Mouse (Mus musculus) left cerebral cortex, postnatal 36 days (tissue): ENCODE measurements around the gene Dlgap3. TPM values are rescaled to one million over a fixed set of nuclear protein-coding genes. Genes with fewer than 3 reads are reported as not detected.

Experiments used
- DNase-seq, 2 experiments: peaks; one replicate each; pipeline ENCODE4 v3.0.0; 2021 to 2022; ENCODE audit warnings: low spot score in 2 of 2, mixed read lengths in 1 of 2
- intact Hi-C: fragments of 180-260 bp; cut with DNase I; formaldehyde crosslinking; loops from one replicate; pipeline ENCODE4 v1.15.1; 2025
- total RNA-seq, 2 experiments: library from RNA; stranded (reverse); gene quantifications; 2 replicates each; pipeline ENCODE4 v1.2.3; 2021

Dlgap3 gene
- total RNA-seq, 2 experiments from 2014 or later = 380 to 420 TPM

- no peak for DNase-seq
- intact Hi-C loops = no loop called here
These were observed 32.0 kb downstream of the Dlgap3 start for GRCm38 (mm10) chr4:127200769-127201617.

- intact Hi-C loops = no loop called here
- DNase-seq = no peak
These were observed 34.1 kb downstream of the Dlgap3 start for GRCm38 (mm10) chr4:127203081-127203480.

GRCm38 (mm10) chr4:127211318-127211717, 42.3 kb downstream of the Dlgap3 start:
- no peak for DNase-seq
- intact Hi-C loops = loop anchor here (5.0 kb wide), 1 partner anchor 34 kb away; no protein-coding TSS in a partner anchor

- DNase-seq = no peak
- intact Hi-C loops = loop anchor here (5.0 kb wide), 1 partner anchor 37 kb away; no protein-coding TSS in a partner anchor
These were observed 45.5 kb downstream of the Dlgap3 start for GRCm38 (mm10) chr4:127214510-127214909.

- intact Hi-C loops = no loop called here
- no peak for DNase-seq
These were observed 46.1 kb downstream of the Dlgap3 start for GRCm38 (mm10) chr4:127215103-127215502.

GRCm38 (mm10) chr4:127215799-127216198, 46.8 kb downstream of the Dlgap3 start:
- intact Hi-C loops = no loop called here
- no peak for DNase-seq

- no peak for DNase-seq
- intact Hi-C loops = no loop called here
These were observed 47.2 kb downstream of the Dlgap3 start for GRCm38 (mm10) chr4:127216251-127216651.

GRCm38 (mm10) chr4:127217048-127217447, 48.0 kb downstream of the Dlgap3 start:
- DNase-seq = no peak
- intact Hi-C loops = no loop called here

- intact Hi-C loops = no loop called here
- DNase-seq = no peak
These were observed 54.3 kb downstream of the Dlgap3 start for GRCm38 (mm10) chr4:127223291-127223690.

GRCm38 (mm10) chr4:127223755-127224154, 54.8 kb downstream of the Dlgap3 start:
- intact Hi-C loops = no loop called here

GRCm38 (mm10) chr4:127224444-127225100, 55.6 kb downstream of the Dlgap3 start:
- DNase-seq = no peak
- intact Hi-C loops = no loop called here

More at GRCm38 (mm10) chr4:127223755-127224154, 54.8 kb downstream of the Dlgap3 start:
- no peak for DNase-seq

- intact Hi-C loops = no loop called here
- DNase-seq = no peak
These were observed 57.1 kb downstream of the Dlgap3 start for GRCm38 (mm10) chr4:127226067-127226466.

- no peak for DNase-seq
- intact Hi-C loops = no loop called here
These were observed 58.2 kb downstream of the Dlgap3 start for GRCm38 (mm10) chr4:127227051-127227673.

GRCm38 (mm10) chr4:127232028-127232427, 63.0 kb downstream of the Dlgap3 start:
- DNase-seq = peak; percentile 80 to 85
- intact Hi-C loops = loop anchor here (5.0 kb wide), 1 partner anchor 45 kb away; no protein-coding TSS in a partner anchor

- intact Hi-C loops = loop anchor here (5.0 kb wide), 1 partner anchor 45 kb away; no protein-coding TSS in a partner anchor
- DNase-seq = no peak
These were observed 63.5 kb downstream of the Dlgap3 start for GRCm38 (mm10) chr4:127232551-127232950.

GRCm38 (mm10) chr4:127233416-127234125, 64.6 kb downstream of the Dlgap3 start:
- intact Hi-C loops = loop anchor here (5.0 kb wide), 1 partner anchor 46 kb away; no protein-coding TSS in a partner anchor
- DNase-seq = no peak

GRCm38 (mm10) chr4:127235742-127236487, 66.9 kb downstream of the Dlgap3 start:
- intact Hi-C loops = loop anchor here (2.0 to 5.0 kb wide), 2 partner anchors 63 to 86 kb away; no protein-coding TSS in a partner anchor

GRCm38 (mm10) chr4:127236631-127237030, 67.6 kb downstream of the Dlgap3 start:
- no peak for DNase-seq
- intact Hi-C loops = loop anchor here (2.0 to 5.0 kb wide), 2 partner anchors 64 to 86 kb away; no protein-coding TSS in a partner anchor

More at GRCm38 (mm10) chr4:127235742-127236487, 66.9 kb downstream of the Dlgap3 start:
- DNase-seq = peak; percentile 60 to 72
